Mouse (Mus musculus) liver, adult 2 months (tissue): Measurements from ENCODE around the gene Tnni2.

ENCODE experiments used
- CTCF ChIP-seq: fragments of 200-500 bp; IDR thresholded peaks from 2 replicates; pipeline ENCODE4 v1.5.1; 2011; ENCODE audit warnings: low read depth, low read length, control low read depth
- POLR2A ChIP-seq: fragments of 200-500 bp; IDR thresholded peaks from 2 replicates; pipeline ENCODE4 v1.6.1; 2011; ENCODE audit warnings: low read length, control low read depth; ENCODE audit not compliant: insufficient read depth; ENCODE audit errors: extremely low read depth

DNA sequence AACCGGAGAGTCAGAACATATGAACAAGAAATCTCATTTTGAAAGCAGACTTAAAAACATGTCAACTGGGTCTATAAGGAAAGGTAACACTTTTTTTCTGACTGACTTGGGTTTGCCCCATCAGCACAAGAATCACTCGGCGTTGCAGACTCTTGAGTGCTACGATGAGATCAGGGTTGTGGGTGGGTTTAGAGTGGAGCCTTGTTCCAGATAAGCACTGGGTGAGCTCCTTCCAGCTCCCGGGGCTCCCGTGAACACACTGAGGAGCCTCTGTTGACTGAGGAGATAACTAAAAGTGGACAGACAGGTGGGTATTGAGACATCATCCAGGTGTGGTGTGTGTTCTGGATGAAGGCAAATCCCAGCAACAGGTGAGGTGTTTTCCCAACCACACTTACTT, 28.3 kb upstream of the Tnni2 start:
- no peak for TF ChIP-seq CTCF
- TF ChIP-seq POLR2A, result no peak
